Mouse (Mus musculus): ENCODE measurements around the gene Pgam2.

DNA sequence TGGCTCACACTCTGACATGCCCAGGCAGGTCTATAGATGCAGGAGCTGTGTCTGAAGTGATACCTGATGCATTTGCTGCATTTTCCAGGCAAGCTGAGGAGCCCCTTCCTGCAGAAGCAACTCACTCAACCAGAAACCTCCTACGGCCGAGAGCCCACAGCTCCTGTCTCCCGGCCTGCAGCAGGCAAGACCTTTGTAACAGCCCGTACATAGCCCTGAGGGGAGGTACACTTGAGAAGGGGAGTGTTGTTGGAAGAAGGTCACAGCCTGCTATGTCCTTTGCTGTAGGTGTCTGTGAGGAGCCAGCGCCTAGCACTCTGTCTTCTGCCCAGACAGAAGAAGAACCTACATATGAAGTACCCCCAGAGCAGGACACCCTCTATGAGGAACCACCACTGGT lies 5.6 kb downstream of the Pgam2 start:
- TF ChIP-seq POLR2A (IDR thresholded peaks at IDR 0.05; ENCODE audit: insufficient read depth, low read depth, low read length) (no peak), CTCF (IDR thresholded peaks at IDR 0.05) (no peak), EP300 (IDR thresholded peaks at IDR 0.05; ENCODE audit: insufficient read depth, low read depth, low read length) (no peak)

Data from heart, adult 2 months (tissue).